Mouse (Mus musculus) embryonic facial prominence, embryonic 11.5 days (tissue): ENCODE data around the gene Celsr1. TPM values are rescaled to one million over a fixed set of nuclear protein-coding genes. Genes with fewer than 3 reads are reported as not detected.
A peak's percentile ranks its signal among the peaks of the same experiment; 100 is the strongest.

Experiments used
- ATAC-seq: fragments of 200-750 bp; cut with Nextera tagmentation; replicated peaks from 2 replicates; pipeline ENCODE4 v1.8.0; 2017; ENCODE audit warnings: low read depth; ENCODE audit not compliant: insufficient number of reproducible peaks, low FRiP score, low TSS enrichment
- DNase-seq: peaks from one replicate; pipeline ENCODE4 v3.0.0-alpha.2; 2015; ENCODE audit warnings: low spot score
- H3K27ac ChIP-seq: fragments of 300-500 bp; sonication (generic); replicated peaks from 2 replicates; pipeline ENCODE4 v1.5.1; 2014; ENCODE audit warnings: mild to moderate bottlenecking, low read depth, low read length, control low read depth
- H3K27me3 ChIP-seq: fragments of 300-500 bp; sonication (generic); 2 replicates; pipeline ENCODE4 v1.6.1; 2014; ENCODE audit warnings: mild to moderate bottlenecking, low read length, moderate library complexity, mixed read lengths; ENCODE audit not compliant: control insufficient read depth, insufficient read depth
- H3K36me3 ChIP-seq: fragments of 300-500 bp; sonication (generic); replicated peaks from 2 replicates; pipeline ENCODE4 v1.6.1; 2014; ENCODE audit warnings: low read depth, mild to moderate bottlenecking, low read length, moderate library complexity, mixed read lengths; ENCODE audit not compliant: control insufficient read depth, insufficient read depth
- H3K4me1 ChIP-seq: fragments of 300-500 bp; sonication (generic); 2 replicates; pipeline ENCODE4 v1.6.1; 2014; ENCODE audit warnings: low read length, mixed read lengths; ENCODE audit not compliant: control insufficient read depth, insufficient read depth
- H3K4me2 ChIP-seq: fragments of 300-500 bp; sonication (generic); 2 replicates; pipeline ENCODE4 v1.6.1; 2014; ENCODE audit warnings: low read depth, mild to moderate bottlenecking, control low read depth, low read length, moderate library complexity
- H3K4me3 ChIP-seq: fragments of 300-500 bp; sonication (generic); 2 replicates; pipeline ENCODE4 v1.5.1; 2014; ENCODE audit warnings: low read depth, low read length, control low read depth
- H3K9ac ChIP-seq: fragments of 300-500 bp; sonication (generic); replicated peaks from 2 replicates; pipeline ENCODE4 v1.6.1; 2014; ENCODE audit warnings: mild to moderate bottlenecking, control low read depth, low read length
- H3K9me3 ChIP-seq: fragments of 300-500 bp; sonication (generic); replicated peaks from 2 replicates; pipeline ENCODE4 v1.6.1; 2016; ENCODE audit warnings: mild to moderate bottlenecking, low read length, inconsistent platforms, mixed read lengths; ENCODE audit not compliant: control insufficient read depth
- WGBS: fragments of 180-500 bp; shearing (Covaris S2); extraction: QIAGEN DNeasy Blood & Tissue Kit; methylation state at CpG from one replicate; pipeline ENCODE4 v1.1.7; 2014; 5-methylcytosine and 5-hydroxymethylcytosine counted together
- polyA plus RNA-seq: library from polyadenylated mRNA; unstranded; fragments of >200 nt; fragmentation: Nextera tagmentation; extraction: Ambion mirVana; gene quantifications from 2 replicates; pipeline ENCODE4 v1.2.1, GENCODE M21; 2014

Celsr1 gene
- polyA plus RNA-seq, 1 experiment from 2014 or later, result 2.0 TPM

- Histone ChIP-seq H3K9me3 (no peaks in the 10 kb centered on the region), H3K36me3 (no peaks in the 10 kb centered on the region), H3K4me3 (no peak overlapping the region), H3K9ac (no peak overlapping the region), H3K27me3 (peaks cover 2% of the 10 kb centered on the region; the same call in 1 of the 2 replicates), H3K4me2 (no peak overlapping the region), H3K4me1 (no peaks in the 10 kb centered on the region), H3K27ac (no peak overlapping the region)
- ATAC-seq, result no peak
- 48% methylated on average over 4 of the region's 4 CpGs for WGBS
- no peak for DNase-seq
Observed at GRCm38 (mm10) chr15:86042364-86042763, 8.8 kb upstream of the Celsr1 start.

- Histone ChIP-seq H3K27ac (no peak overlapping the region), H3K4me1 (no peaks in the 10 kb centered on the region), H3K4me3 (no peak overlapping the region), H3K36me3 (no peaks in the 10 kb centered on the region), H3K27me3 (peaks cover 2% of the 10 kb centered on the region; the same call in 1 of the 2 replicates), H3K4me2 (no peak overlapping the region), H3K9ac (no peak overlapping the region), H3K9me3 (no peaks in the 10 kb centered on the region)
- no peak for DNase-seq
- ATAC-seq, result no peak
- WGBS, result 90% methylated on average over 5 of the region's 5 CpGs
Observed at GRCm38 (mm10) chr15:86041421-86041820, 7.8 kb upstream of the Celsr1 start.

GRCm38 (mm10) chr15:86038802-86039201, 5.2 kb upstream of the Celsr1 start:
- Histone ChIP-seq H3K9ac (no peak overlapping the region), H3K36me3 (no peaks in the 10 kb centered on the region), H3K4me3 (no peak overlapping the region), H3K27ac (no peak overlapping the region), H3K4me1 (no peaks in the 10 kb centered on the region), H3K4me2 (no peak overlapping the region), H3K9me3 (no peaks in the 10 kb centered on the region), H3K27me3 (peaks cover 6% of the 10 kb centered on the region)
- 0% methylated on average over 2 of the region's 2 CpGs for WGBS
- peak; percentile 30; the same call in 1 of the 2 replicates for ATAC-seq
- peak; percentile 80 for DNase-seq

GRCm38 (mm10) chr15:86035913-86036312, 2.3 kb upstream of the Celsr1 start:
- no peak for ATAC-seq
- Histone ChIP-seq H3K9ac (no peak overlapping the region), H3K4me3 (no peak overlapping the region), H3K27ac (no peak overlapping the region), H3K9me3 (no peaks in the 10 kb centered on the region), H3K36me3 (no peaks in the 10 kb centered on the region), H3K4me2 (no peak overlapping the region), H3K4me1 (0 out of 2 replicates have a peak, but pooled peaks cover 2% of the 10 kb centered on the region), H3K27me3 (peaks cover 23% of the 10 kb centered on the region)
- WGBS, result 75% methylated on average over 3 of the region's 3 CpGs
- DNase-seq, result no peak

DNA sequence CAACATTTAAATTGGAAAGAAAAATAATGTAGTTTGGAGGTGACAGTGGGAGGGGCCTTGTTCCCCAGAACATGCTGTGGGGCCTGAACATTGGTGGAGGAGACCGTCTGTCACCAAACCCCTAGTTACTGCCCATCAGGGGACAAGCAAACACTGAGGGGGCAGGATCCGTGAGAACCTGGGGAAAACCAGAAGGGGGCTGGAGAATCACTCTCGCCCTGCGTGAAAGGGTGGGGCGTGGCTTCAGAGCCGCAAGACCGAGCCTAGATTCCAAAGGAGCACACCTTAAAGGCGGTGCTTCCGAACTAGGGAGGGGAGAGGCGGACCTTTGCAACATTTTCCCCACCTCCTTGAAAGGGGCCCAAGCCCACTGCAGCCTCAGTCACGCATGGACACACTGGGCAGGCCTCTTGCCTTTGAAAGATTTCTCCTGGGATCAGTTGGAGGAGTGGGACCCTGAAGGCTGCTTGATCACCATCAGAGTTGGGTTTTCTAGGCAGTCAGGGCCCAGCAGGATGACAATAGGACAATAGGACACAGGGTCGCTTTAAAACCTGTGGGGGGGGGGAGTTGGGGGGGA, 1.3 kb upstream of the Celsr1 start:
- no peaks in the 10 kb centered on the region for H3K36me3 ChIP-seq
- no peak overlapping the region for H3K9ac ChIP-seq
- 0 out of 2 replicates have a peak, but pooled peaks cover 2% of the 10 kb centered on the region for H3K4me1 ChIP-seq
- no peak for ATAC-seq
- H3K4me3 ChIP-seq, result peak overlapping the region; percentile 13; the same call in 1 of the 2 replicates
- peaks cover 23% of the 10 kb centered on the region for H3K27me3 ChIP-seq
- 4% methylated on average over 12 of the region's 12 CpGs for WGBS
- H3K4me2 ChIP-seq, result peak overlapping the region; percentile 93
- H3K27ac ChIP-seq, result no peak overlapping the region
- H3K9me3 ChIP-seq, result 0 out of 2 replicates have a peak, but pooled peaks cover 3% of the 10 kb centered on the region
- DNase-seq, result no peak

- ATAC-seq, result peak; percentile 74
- no peaks in the 10 kb centered on the region for H3K36me3 ChIP-seq
- peak; percentile 81 for DNase-seq
- peak overlapping the region; percentile 93 for H3K4me2 ChIP-seq
- peak overlapping the region; percentile 40 for H3K9ac ChIP-seq
- H3K9me3 ChIP-seq, result 0 out of 2 replicates have a peak, but pooled peaks cover 3% of the 10 kb centered on the region
- H3K4me3 ChIP-seq, result peak overlapping the region; percentile 57
- WGBS, result under 1% methylated on average over 37 of the region's 44 CpGs
- 0 out of 2 replicates have a peak, but pooled peaks cover 2% of the 10 kb centered on the region for H3K4me1 ChIP-seq
- no peak overlapping the region for H3K27ac ChIP-seq
- peaks cover 21% of the 10 kb centered on the region for H3K27me3 ChIP-seq
Observed at GRCm38 (mm10) chr15:86034021-86034523, 495 bp upstream of the Celsr1 start.

- 1% methylated on average over 38 of the region's 38 CpGs for WGBS
- peak overlapping the region; percentile 40; the same call in 1 of the 2 replicates for H3K9ac ChIP-seq
- H3K27me3 ChIP-seq, result peaks cover 21% of the 10 kb centered on the region
- H3K4me1 ChIP-seq, result 0 out of 2 replicates have a peak, but pooled peaks cover 2% of the 10 kb centered on the region
- H3K4me3 ChIP-seq, result peak overlapping the region; percentile 57
- H3K9me3 ChIP-seq, result 0 out of 2 replicates have a peak, but pooled peaks cover 3% of the 10 kb centered on the region
- no peaks in the 10 kb centered on the region for H3K36me3 ChIP-seq
- DNase-seq, result peak; percentile 69
- no peak for ATAC-seq
- no peak overlapping the region for H3K27ac ChIP-seq
- H3K4me2 ChIP-seq, result peak overlapping the region; percentile 93
Observed at GRCm38 (mm10) chr15:86032811-86033190, 776 bp downstream of the Celsr1 start.

DNA sequence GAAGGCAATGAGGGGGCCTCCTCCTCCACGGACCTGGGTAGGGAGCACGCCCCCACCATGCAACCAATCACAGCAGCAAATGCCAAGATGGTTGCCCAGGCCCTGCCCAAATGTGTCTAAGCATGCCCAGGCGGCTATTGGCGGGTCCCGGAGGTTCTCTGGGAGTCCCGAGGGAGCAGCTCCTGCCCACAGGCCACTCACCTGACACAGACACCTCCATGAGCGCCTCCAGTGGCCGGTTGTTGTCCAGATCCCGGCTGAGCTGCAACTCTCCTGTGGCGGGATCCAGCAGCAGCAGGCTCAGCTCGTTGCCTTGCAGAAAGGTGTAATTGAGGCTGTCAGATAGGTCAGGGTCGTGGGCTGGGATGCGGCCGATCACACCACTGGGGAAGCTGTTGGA, 3.6 kb downstream of the Celsr1 start:
- Histone ChIP-seq H3K36me3 (no peaks in the 10 kb centered on the region), H3K27me3 (peaks cover 21% of the 10 kb centered on the region), H3K9ac (no peak overlapping the region), H3K4me3 (no peak overlapping the region), H3K4me1 (0 out of 2 replicates have a peak, but pooled peaks cover 2% of the 10 kb centered on the region), H3K9me3 (0 out of 2 replicates have a peak, but pooled peaks cover 3% of the 10 kb centered on the region), H3K27ac (no peak overlapping the region), H3K4me2 (no peak overlapping the region)
- WGBS, result 71% methylated on average over 14 of the region's 14 CpGs
- DNase-seq, result no peak
- no peak for ATAC-seq
